Mouse (Mus musculus): ENCODE measurements at regions not wholly inside any gene's neighbourhood (a gene's known extent, or its start where the extent isn't known, plus 50 kb on each side); places are given as distances from the start of the nearest gene placed in this dataset.
A peak's percentile ranks its signal among the peaks of the same experiment; 100 is the strongest.

GRCm38 (mm10) chr4:106144351-106145116, 171.5 kb upstream of the Usp24 start:
- intact Hi-C loops (cut with DNase I) = no loop called here

GRCm38 (mm10) chr4:106146919-106147460, 169.0 kb upstream of the Usp24 start:
- no peak for DNase-seq (ENCODE audit: low spot score in 2 of 2)

More at GRCm38 (mm10) chr4:106144351-106145116, 171.5 kb upstream of the Usp24 start:
- DNase-seq (ENCODE audit: low spot score in 2 of 2) = no peak

GRCm38 (mm10) chr4:106148866-106149265, 167.1 kb upstream of the Usp24 start:
- DNase-seq (ENCODE audit: low spot score in 2 of 2) = no peak

More at GRCm38 (mm10) chr4:106146919-106147460, 169.0 kb upstream of the Usp24 start:
- intact Hi-C loops (cut with DNase I) = no loop called here

GRCm38 (mm10) chr4:106149471-106150048, 166.5 kb upstream of the Usp24 start:
- DNase-seq (ENCODE audit: low spot score in 2 of 2) = peak in 1 of 2 experiments; percentile 21
- intact Hi-C loops (cut with DNase I) = no loop called here

More at GRCm38 (mm10) chr4:106148866-106149265, 167.1 kb upstream of the Usp24 start:
- intact Hi-C loops (cut with DNase I) = no loop called here

GRCm38 (mm10) chr4:106150775-106151174, 165.2 kb upstream of the Usp24 start:
- intact Hi-C loops (cut with DNase I) = no loop called here
- no peak for DNase-seq (ENCODE audit: low spot score in 2 of 2)

GRCm38 (mm10) chr4:106157451-106158179, 158.4 kb upstream of the Usp24 start:
- DNase-seq (ENCODE audit: low spot score in 2 of 2) = no peak
- intact Hi-C loops (cut with DNase I) = no loop called here

- intact Hi-C loops (cut with DNase I) = no loop called here
- no peak for DNase-seq (ENCODE audit: low spot score in 2 of 2)
Observed at GRCm38 (mm10) chr4:106161592-106161991, 154.4 kb upstream of the Usp24 start.

- intact Hi-C loops (cut with DNase I) = no loop called here
- no peak for DNase-seq (ENCODE audit: low spot score in 2 of 2)
Observed at GRCm38 (mm10) chr4:106162551-106162950, 153.5 kb upstream of the Usp24 start.

- no peak for DNase-seq (ENCODE audit: low spot score in 2 of 2)
- intact Hi-C loops (cut with DNase I) = no loop called here
Observed at GRCm38 (mm10) chr4:106163220-106163619, 152.8 kb upstream of the Usp24 start.

GRCm38 (mm10) chr4:106167716-106168115, 148.3 kb upstream of the Usp24 start:
- DNase-seq (ENCODE audit: low spot score in 2 of 2) = peak in 1 of 2 experiments; percentile 30
- intact Hi-C loops (cut with DNase I) = no loop called here

GRCm38 (mm10) chr4:106168741-106169140, 147.3 kb upstream of the Usp24 start:
- no peak for DNase-seq (ENCODE audit: low spot score in 2 of 2)
- intact Hi-C loops (cut with DNase I) = no loop called here

GRCm38 (mm10) chr4:106169466-106169865, 146.5 kb upstream of the Usp24 start:
- intact Hi-C loops (cut with DNase I) = no loop called here
- DNase-seq (ENCODE audit: low spot score in 2 of 2) = no peak

GRCm38 (mm10) chr4:106170731-106171130, 145.3 kb upstream of the Usp24 start:
- no peak for DNase-seq (ENCODE audit: low spot score in 2 of 2)
- intact Hi-C loops (cut with DNase I) = no loop called here

- DNase-seq (ENCODE audit: low spot score in 2 of 2) = peak in 1 of 2 experiments; percentile 87
- intact Hi-C loops (cut with DNase I) = no loop called here
Observed at GRCm38 (mm10) chr4:106175352-106175751, 140.7 kb upstream of the Usp24 start.

- no peak for DNase-seq (ENCODE audit: low spot score in 2 of 2)
- intact Hi-C loops (cut with DNase I) = no loop called here
Observed at GRCm38 (mm10) chr4:106185745-106186501, 130.1 kb upstream of the Usp24 start.

GRCm38 (mm10) chr4:106186684-106187083, 129.3 kb upstream of the Usp24 start:
- DNase-seq (ENCODE audit: low spot score in 2 of 2) = peak in 1 of 2 experiments; percentile 60
- intact Hi-C loops (cut with DNase I) = no loop called here

- intact Hi-C loops (cut with DNase I) = no loop called here
- no peak for DNase-seq (ENCODE audit: low spot score in 2 of 2)
Observed at GRCm38 (mm10) chr4:106190248-106190647, 125.8 kb upstream of the Usp24 start.

- DNase-seq (ENCODE audit: low spot score in 2 of 2) = no peak
- intact Hi-C loops (cut with DNase I) = no loop called here
Observed at GRCm38 (mm10) chr4:106191331-106191730, 124.7 kb upstream of the Usp24 start.

GRCm38 (mm10) chr4:106191843-106192242, 124.2 kb upstream of the Usp24 start:
- intact Hi-C loops (cut with DNase I) = no loop called here
- DNase-seq (ENCODE audit: low spot score in 2 of 2) = no peak
